Mouse (Mus musculus): Measurements from ENCODE around the gene Ncoa3.

Ncoa3 gene

GRCm38 (mm10) chr2:166007046-166007445 is 14.6 kb downstream of the Ncoa3 start:
- DNase-seq, result no peak

- no peak for DNase-seq
These were observed 16.3 kb downstream of the Ncoa3 start for GRCm38 (mm10) chr2:166008558-166009392.

GRCm38 (mm10) chr2:166009393-166009947 is 17.0 kb downstream of the Ncoa3 start:
- DNase-seq, result peak; percentile 28 to 31

GRCm38 (mm10) chr2:166010321-166010720 is 17.9 kb downstream of the Ncoa3 start:
- DNase-seq, result peak in 1 of 2 experiments; percentile 17

GRCm38 (mm10) chr2:166011422-166011821 is 19.0 kb downstream of the Ncoa3 start:
- no peak for DNase-seq

- no peak for DNase-seq
These were observed 19.7 kb downstream of the Ncoa3 start for GRCm38 (mm10) chr2:166012145-166012544.

GRCm38 (mm10) chr2:166018769-166019168 is 26.3 kb downstream of the Ncoa3 start:
- no peak for DNase-seq

- no peak for DNase-seq
These were observed 27.6 kb downstream of the Ncoa3 start for GRCm38 (mm10) chr2:166020026-166020425.

GRCm38 (mm10) chr2:166021073-166021610 is 28.7 kb downstream of the Ncoa3 start:
- no peak for DNase-seq

- peak; percentile 20 to 24 for DNase-seq
These were observed 29.2 kb downstream of the Ncoa3 start for GRCm38 (mm10) chr2:166021642-166022041.

GRCm38 (mm10) chr2:166022327-166022726 is 29.9 kb downstream of the Ncoa3 start:
- no peak for DNase-seq

GRCm38 (mm10) chr2:166024079-166024478 is 31.6 kb downstream of the Ncoa3 start:
- DNase-seq, result no peak

- no peak for DNase-seq
These were observed 32.2 kb downstream of the Ncoa3 start for GRCm38 (mm10) chr2:166024621-166025020.

- DNase-seq, result no peak
These were observed 33.5 kb downstream of the Ncoa3 start for GRCm38 (mm10) chr2:166025943-166026342.

- no peak for DNase-seq
These were observed 35.4 kb downstream of the Ncoa3 start for GRCm38 (mm10) chr2:166027834-166028233.

- no peak for DNase-seq
These were observed 36.8 kb downstream of the Ncoa3 start for GRCm38 (mm10) chr2:166029232-166029631.

GRCm38 (mm10) chr2:166030256-166030995 is 38.0 kb downstream of the Ncoa3 start:
- DNase-seq, result no peak

- DNase-seq, result no peak
These were observed 38.9 kb downstream of the Ncoa3 start for GRCm38 (mm10) chr2:166031120-166031929.

- DNase-seq, result no peak
These were observed 40.2 kb downstream of the Ncoa3 start for GRCm38 (mm10) chr2:166032628-166033027.

- DNase-seq, result no peak
These were observed 42.6 kb downstream of the Ncoa3 start for GRCm38 (mm10) chr2:166034967-166035490.

GRCm38 (mm10) chr2:166035725-166036124 is 43.3 kb downstream of the Ncoa3 start:
- peak; percentile 30 to 34 for DNase-seq

GRCm38 (mm10) chr2:166039681-166040080 is 47.2 kb downstream of the Ncoa3 start:
- DNase-seq, result no peak
